Mouse (Mus musculus): ENCODE results near the gene Cyth1. TPM values are rescaled to one million over a fixed set of nuclear protein-coding genes. Genes with fewer than 3 reads are reported as not detected.

The Cyth1 gene
- polyA plus RNA-seq, 1 experiment from 2014 or later, result 13.1 TPM

DNA sequence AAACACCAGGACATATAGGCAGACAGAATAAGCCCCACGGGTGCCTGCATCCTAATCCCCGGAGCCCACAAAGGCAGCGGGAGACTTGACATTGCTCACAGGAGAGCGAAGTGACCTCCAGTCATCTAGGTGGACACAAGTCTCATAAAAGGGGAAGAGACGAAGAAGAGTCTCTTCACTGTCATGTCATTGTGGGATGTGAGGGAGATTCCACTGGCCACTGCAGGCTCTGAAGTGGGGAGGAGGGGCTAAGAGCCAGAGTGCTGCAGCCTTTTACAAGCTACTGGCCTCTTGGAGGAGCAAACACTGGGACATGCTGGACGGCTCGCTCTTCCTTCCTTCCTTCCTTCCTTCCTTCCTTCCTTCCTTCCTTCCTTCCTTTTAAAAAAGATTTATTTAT, 13.5 kb downstream of the Cyth1 start:
- Histone ChIP-seq H3K4me2 (replicated peaks; ENCODE audit: low read depth) (no peak overlapping the region), H3K27ac (replicated peaks) (peak overlapping the region; percentile 49), H3K9ac (ENCODE audit: low read length) (no peak overlapping the region), H3K9me3 (ENCODE audit: control insufficient read depth, low read length) (no peaks in the 10 kb centered on the region), H3K4me1 (replicated peaks; ENCODE audit: control insufficient read depth, insufficient read depth) (peaks cover 4% of the 10 kb centered on the region; the same call in 1 of the 2 replicates), H3K4me3 (ENCODE audit: low read depth, low read length) (no peak overlapping the region), H3K27me3 (ENCODE audit: control insufficient read depth, insufficient read depth, low read length) (no peaks in the 10 kb centered on the region), H3K36me3 (ENCODE audit: control insufficient read depth, insufficient read depth, low read length) (no peaks in the 10 kb centered on the region)
- ATAC-seq (ENCODE audit: low FRiP score, low TSS enrichment), result no peak
- no peak for DNase-seq (ENCODE audit: low spot score)
- 79% methylated on average over 7 of the region's 7 CpGs for WGBS
- no peak for TF ChIP-seq EP300 (optimal IDR thresholded peaks at IDR 0.05)
- no peak for TF ChIP-seq CTCF (IDR thresholded peaks at IDR 0.05; ENCODE audit: low read depth)

DNA sequence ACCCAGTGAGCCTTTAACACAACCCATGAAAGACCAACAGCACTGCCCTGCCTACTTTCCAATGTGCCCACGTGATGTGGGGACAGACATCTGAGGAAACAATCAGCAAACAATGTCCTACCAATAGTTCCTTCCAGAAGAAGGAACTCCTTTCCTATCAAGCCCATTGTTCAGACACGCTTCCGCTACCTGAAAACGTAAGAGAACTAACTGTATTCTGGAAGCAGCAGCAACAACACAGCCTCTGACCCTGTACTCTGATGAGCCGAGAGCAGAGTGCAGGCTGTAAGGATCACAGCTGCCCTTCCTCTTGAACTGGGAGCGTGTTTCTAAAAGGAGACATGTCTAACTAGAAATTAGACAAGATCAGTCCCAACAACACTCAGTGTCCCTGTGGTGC, 13.9 kb downstream of the Cyth1 start:
- TF ChIP-seq EP300 (optimal IDR thresholded peaks at IDR 0.05) (no peak), CTCF (IDR thresholded peaks at IDR 0.05; ENCODE audit: low read depth) (no peak)
- WGBS, result 53% methylated on average over 6 of the region's 6 CpGs
- no peak overlapping the region for H3K4me3 ChIP-seq (ENCODE audit: low read depth, low read length)
- no peak overlapping the region for H3K4me2 ChIP-seq (replicated peaks; ENCODE audit: low read depth)
- DNase-seq (ENCODE audit: low spot score), result no peak
- no peak overlapping the region for H3K9ac ChIP-seq (ENCODE audit: low read length)
- no peak for ATAC-seq (ENCODE audit: low FRiP score, low TSS enrichment)
- H3K27ac ChIP-seq (replicated peaks), result peak overlapping the region; percentile 49
- H3K36me3 ChIP-seq (ENCODE audit: control insufficient read depth, insufficient read depth, low read length), result no peaks in the 10 kb centered on the region
- no peaks in the 10 kb centered on the region for H3K27me3 ChIP-seq (ENCODE audit: control insufficient read depth, insufficient read depth, low read length)
- H3K4me1 ChIP-seq (replicated peaks; ENCODE audit: control insufficient read depth, insufficient read depth), result 0 out of 2 replicates have a peak, but pooled peaks cover 4% of the 10 kb centered on the region
- H3K9me3 ChIP-seq (ENCODE audit: control insufficient read depth, low read length), result no peaks in the 10 kb centered on the region

DNA sequence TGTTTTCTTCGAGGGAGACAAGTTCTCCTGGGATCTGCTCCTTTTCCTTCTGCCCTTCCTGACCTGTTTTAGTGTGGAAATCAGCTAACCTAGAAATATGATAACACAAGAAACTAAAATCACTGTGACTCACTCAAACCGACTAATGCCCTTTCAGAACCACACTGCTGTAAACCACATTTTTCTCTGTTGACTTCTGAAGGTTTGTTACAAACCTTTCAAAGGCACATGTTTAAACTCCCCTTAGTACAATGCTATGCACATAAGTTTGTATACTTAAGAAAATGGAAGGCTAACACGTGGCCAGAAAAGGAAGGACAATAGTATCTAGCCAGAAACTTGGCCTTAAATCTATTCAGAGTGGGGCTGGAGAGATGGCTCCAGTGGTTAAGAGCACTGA, 14.5 kb downstream of the Cyth1 start:
- Histone ChIP-seq H3K36me3 (ENCODE audit: control insufficient read depth, insufficient read depth, low read length) (no peaks in the 10 kb centered on the region), H3K9ac (ENCODE audit: low read length) (no peak overlapping the region), H3K27me3 (ENCODE audit: control insufficient read depth, insufficient read depth, low read length) (no peaks in the 10 kb centered on the region), H3K27ac (replicated peaks) (no peak overlapping the region; the same call in 1 of the 2 replicates), H3K4me3 (ENCODE audit: low read depth, low read length) (no peak overlapping the region), H3K4me2 (replicated peaks; ENCODE audit: low read depth) (no peak overlapping the region), H3K4me1 (replicated peaks; ENCODE audit: control insufficient read depth, insufficient read depth) (0 out of 2 replicates have a peak, but pooled peaks cover 4% of the 10 kb centered on the region), H3K9me3 (ENCODE audit: control insufficient read depth, low read length) (no peaks in the 10 kb centered on the region)
- ATAC-seq (ENCODE audit: low FRiP score, low TSS enrichment) (peak; percentile 47; the same call in 1 of the 2 replicates), DNase-seq (ENCODE audit: low spot score) (no peak)
- WGBS, result 22% methylated on average over 3 of the region's 3 CpGs
- TF ChIP-seq EP300 (optimal IDR thresholded peaks at IDR 0.05) (no peak), CTCF (IDR thresholded peaks at IDR 0.05; ENCODE audit: low read depth) (no peak)

DNA sequence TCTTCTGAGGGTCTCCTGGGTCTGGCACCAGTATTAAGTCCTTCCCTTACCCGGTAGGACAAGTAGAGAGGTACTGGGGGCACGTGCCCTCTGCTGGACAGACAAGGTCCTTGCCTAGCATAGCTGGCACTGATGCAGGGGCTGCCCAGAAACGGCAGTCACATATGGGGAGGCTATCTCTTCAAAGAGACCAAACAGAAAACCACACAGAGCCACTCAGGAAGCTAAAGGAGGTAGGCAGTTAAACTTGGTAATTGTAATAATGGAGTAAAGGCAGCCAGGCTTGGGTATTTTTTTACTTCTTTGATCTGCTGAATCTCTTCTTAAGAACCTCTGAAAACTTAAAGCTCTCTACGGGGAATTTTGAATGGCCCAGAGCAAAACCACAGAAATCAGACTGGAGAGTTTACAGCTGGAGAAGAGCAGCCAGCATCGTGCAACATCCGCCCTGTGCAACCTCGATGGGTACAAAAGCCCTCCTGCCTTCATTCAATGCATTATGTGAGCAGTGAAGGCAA, 16.0 kb downstream of the Cyth1 start:
- H3K9me3 ChIP-seq (ENCODE audit: control insufficient read depth, low read length), result no peaks in the 10 kb centered on the region
- H3K4me2 ChIP-seq (replicated peaks; ENCODE audit: low read depth), result no peak overlapping the region
- ATAC-seq (ENCODE audit: low FRiP score, low TSS enrichment) (no peak), DNase-seq (ENCODE audit: low spot score) (peak; percentile 41)
- H3K36me3 ChIP-seq (ENCODE audit: control insufficient read depth, insufficient read depth, low read length), result no peaks in the 10 kb centered on the region
- 36% methylated on average over 7 of the region's 7 CpGs for WGBS
- 0 out of 2 replicates have a peak, but pooled peaks cover 4% of the 10 kb centered on the region for H3K4me1 ChIP-seq (replicated peaks; ENCODE audit: control insufficient read depth, insufficient read depth)
- no peak overlapping the region for H3K4me3 ChIP-seq (ENCODE audit: low read depth, low read length)
- TF ChIP-seq CTCF (IDR thresholded peaks at IDR 0.05; ENCODE audit: low read depth) (peak; percentile 70), EP300 (optimal IDR thresholded peaks at IDR 0.05) (no peak)
- H3K9ac ChIP-seq (ENCODE audit: low read length), result no peak overlapping the region
- H3K27ac ChIP-seq (replicated peaks), result no peak overlapping the region
- H3K27me3 ChIP-seq (ENCODE audit: control insufficient read depth, insufficient read depth, low read length), result no peaks in the 10 kb centered on the region

DNA sequence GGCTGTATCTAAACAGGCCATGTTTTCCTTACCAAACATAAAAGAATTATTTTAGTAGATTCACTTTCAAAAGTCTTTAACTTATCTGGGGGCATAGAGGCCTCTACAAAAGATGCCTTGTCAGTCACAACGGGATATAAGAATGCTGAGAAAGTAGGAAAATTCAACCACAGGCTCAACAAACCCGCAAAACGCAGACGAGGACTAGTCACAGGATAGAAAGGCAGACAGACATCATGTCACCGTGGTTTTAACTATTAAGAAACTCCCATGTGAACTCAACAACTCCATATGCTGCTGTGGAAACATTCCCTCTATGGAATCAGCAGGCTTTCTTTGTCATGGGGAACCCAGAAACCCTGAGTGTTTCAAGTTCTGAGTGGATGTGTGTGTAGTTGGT, 18.5 kb downstream of the Cyth1 start:
- H3K27ac ChIP-seq (replicated peaks), result no peak overlapping the region
- no peaks in the 10 kb centered on the region for H3K27me3 ChIP-seq (ENCODE audit: control insufficient read depth, insufficient read depth, low read length)
- 0 out of 2 replicates have a peak, but pooled peaks cover 3% of the 10 kb centered on the region for H3K4me1 ChIP-seq (replicated peaks; ENCODE audit: control insufficient read depth, insufficient read depth)
- H3K4me3 ChIP-seq (ENCODE audit: low read depth, low read length), result no peak overlapping the region
- no peak for DNase-seq (ENCODE audit: low spot score)
- no peak overlapping the region for H3K9ac ChIP-seq (ENCODE audit: low read length)
- H3K4me2 ChIP-seq (replicated peaks; ENCODE audit: low read depth), result no peak overlapping the region
- H3K9me3 ChIP-seq (ENCODE audit: control insufficient read depth, low read length), result no peaks in the 10 kb centered on the region
- WGBS, result 84% methylated on average over 5 of the region's 5 CpGs
- H3K36me3 ChIP-seq (ENCODE audit: control insufficient read depth, insufficient read depth, low read length), result no peaks in the 10 kb centered on the region
- ATAC-seq (ENCODE audit: low FRiP score, low TSS enrichment), result no peak
- no peak for TF ChIP-seq EP300 (optimal IDR thresholded peaks at IDR 0.05)
- no peak for TF ChIP-seq CTCF (IDR thresholded peaks at IDR 0.05; ENCODE audit: low read depth)

DNA sequence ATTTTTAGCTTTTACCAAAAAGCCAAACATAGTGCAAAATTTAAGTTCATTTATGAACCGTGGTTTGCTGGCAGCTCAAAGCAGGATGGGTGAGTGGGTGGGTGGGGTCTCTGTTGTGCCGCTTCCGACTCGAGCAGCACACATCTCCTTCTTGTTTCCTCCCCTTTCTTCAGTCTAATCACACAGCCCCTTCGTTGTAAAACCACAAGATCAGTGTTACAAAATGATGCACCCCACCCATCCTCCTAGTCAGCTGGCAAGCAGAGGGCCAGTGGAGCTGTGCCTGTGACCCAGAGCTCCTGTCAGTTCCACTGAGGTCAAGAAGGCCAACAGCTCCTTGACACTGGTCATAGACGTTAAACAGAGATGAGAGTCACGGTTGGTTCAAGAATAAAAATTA, 20.7 kb downstream of the Cyth1 start:
- H3K27ac ChIP-seq (replicated peaks), result no peak overlapping the region
- DNase-seq (ENCODE audit: low spot score), result no peak
- H3K36me3 ChIP-seq (ENCODE audit: control insufficient read depth, insufficient read depth, low read length), result no peaks in the 10 kb centered on the region
- H3K4me2 ChIP-seq (replicated peaks; ENCODE audit: low read depth), result no peak overlapping the region
- no peaks in the 10 kb centered on the region for H3K27me3 ChIP-seq (ENCODE audit: control insufficient read depth, insufficient read depth, low read length)
- no peak for ATAC-seq (ENCODE audit: low FRiP score, low TSS enrichment)
- H3K9me3 ChIP-seq (ENCODE audit: control insufficient read depth, low read length), result no peaks in the 10 kb centered on the region
- H3K4me1 ChIP-seq (replicated peaks; ENCODE audit: control insufficient read depth, insufficient read depth), result no peaks in the 10 kb centered on the region
- TF ChIP-seq EP300 (optimal IDR thresholded peaks at IDR 0.05) (no peak), CTCF (IDR thresholded peaks at IDR 0.05; ENCODE audit: low read depth) (no peak)
- 55% methylated on average over 7 of the region's 7 CpGs for WGBS
- no peak overlapping the region for H3K9ac ChIP-seq (ENCODE audit: low read length)
- H3K4me3 ChIP-seq (ENCODE audit: low read depth, low read length), result no peak overlapping the region
